Mouse (Mus musculus): ENCODE measurements around the gene Rnf31.

- TF ChIP-seq CTCF (IDR thresholded peaks at IDR 0.05; ENCODE audit: low read depth) (no peak), EP300 (IDR thresholded peaks at IDR 0.05; ENCODE audit: low read depth) (0 out of 2 replicates have a peak, but pooled peaks have one; percentile 16)
These were observed 44.1 kb downstream of the Rnf31 start, which contains the start of gene Ipo4 for GRCm38 (mm10) chr14:55635523-55636007.
